Mouse (Mus musculus) cerebellum, adult 2 months (tissue): ENCODE results near the gene Rgs10. TPM values are rescaled to one million over a fixed set of nuclear protein-coding genes. Genes with fewer than 3 reads are reported as not detected.

Experiments
- DNase-seq, 2 experiments: peaks; one replicate each; pipeline ENCODE4 v3.0.0; 2021
- H3K27ac ChIP-seq: fragments of 200-500 bp; 2 replicates; pipeline ENCODE4 v1.5.1; 2012; ENCODE audit warnings: low read length, control low read depth, inconsistent platforms; ENCODE audit not compliant: insufficient read depth
- H3K27me3 ChIP-seq: fragments of 200-500 bp; 2 replicates; pipeline ENCODE4 v1.6.1; 2012; ENCODE audit warnings: inconsistent platforms, mild to moderate bottlenecking, low read length, moderate library complexity; ENCODE audit not compliant: control insufficient read depth, insufficient read depth
- H3K4me1 ChIP-seq: fragments of 200-500 bp; 2 replicates; pipeline ENCODE4 v1.6.1; 2011; ENCODE audit warnings: low read length; ENCODE audit not compliant: control insufficient read depth, insufficient read depth
- H3K4me3 ChIP-seq: fragments of 200-500 bp; replicated peaks from 2 replicates; pipeline ENCODE3; 2011; ENCODE audit warnings: mild to moderate bottlenecking, low read depth, low read length, control low read depth; ENCODE audit not compliant: insufficient read depth
- CTCF ChIP-seq: fragments of 200-500 bp; IDR thresholded peaks from 2 replicates; pipeline ENCODE4 v1.5.1; 2011; ENCODE audit warnings: low read depth, mild to moderate bottlenecking, control low read depth, low read length, moderate library complexity, borderline replicate concordance; ENCODE audit not compliant: insufficient read depth
- POLR2A ChIP-seq: fragments of 200-500 bp; IDR thresholded peaks from 2 replicates; pipeline ENCODE4 v1.6.1; 2011; ENCODE audit warnings: low read length, control low read depth, borderline replicate concordance; ENCODE audit not compliant: insufficient read depth
- WGBS: fragments of 180-500 bp; shearing (Covaris S2); methylation state at CpG from one replicate; pipeline ENCODE4 v1.1.7; 2018; 5-methylcytosine and 5-hydroxymethylcytosine counted together
- polyA plus RNA-seq: library from polyadenylated mRNA; depleted of rRNA; stranded (reverse); fragments of >200 nt; gene quantifications from 2 replicates; pipeline ENCODE4 v1.2.3, GENCODE M21; 2012

The Rgs10 gene
- polyA plus RNA-seq, 1 experiment, result 73.0 TPM

- DNase-seq, result no peak
- Histone ChIP-seq H3K4me1 (no peaks in the 10 kb centered on the region), H3K27ac (no peak overlapping the region), H3K4me3 (no peak overlapping the region), H3K27me3 (no peaks in the 10 kb centered on the region)
- WGBS, result 85% methylated on average over 11 of the region's 11 CpGs
- no peak for TF ChIP-seq CTCF
- TF ChIP-seq POLR2A, result no peak
Observed at GRCm38 (mm10) chr7:128376206-128376701, 42.3 kb downstream of the Rgs10 start.

- H3K4me3 ChIP-seq, result no peak overlapping the region
- WGBS, result 93% methylated on average over 11 of the region's 11 CpGs
- no peak for DNase-seq
- no peaks in the 10 kb centered on the region for H3K4me1 ChIP-seq
- no peak overlapping the region for H3K27ac ChIP-seq
- no peaks in the 10 kb centered on the region for H3K27me3 ChIP-seq
- TF ChIP-seq CTCF (no peak), POLR2A (no peak)
Observed at GRCm38 (mm10) chr7:128374156-128374555, 44.4 kb downstream of the Rgs10 start.

- no peak overlapping the region for H3K27ac ChIP-seq
- TF ChIP-seq CTCF (no peak), POLR2A (no peak)
- H3K27me3 ChIP-seq, result no peaks in the 10 kb centered on the region
- H3K4me3 ChIP-seq, result no peak overlapping the region
- no peaks in the 10 kb centered on the region for H3K4me1 ChIP-seq
- DNase-seq, result no peak
- WGBS, result 85% methylated on average over 8 of the region's 8 CpGs
Observed at GRCm38 (mm10) chr7:128373751-128374150, 44.8 kb downstream of the Rgs10 start.

- TF ChIP-seq POLR2A, result no peak
- peak; percentile 32; the same call in 1 of the 2 replicates for TF ChIP-seq CTCF
- Histone ChIP-seq H3K27ac (no peak overlapping the region), H3K4me3 (no peak overlapping the region), H3K4me1 (no peaks in the 10 kb centered on the region), H3K27me3 (no peaks in the 10 kb centered on the region)
- 57% methylated on average over 3 of the region's 3 CpGs for WGBS
- DNase-seq, result no peak
Observed at GRCm38 (mm10) chr7:128372331-128372730, 46.2 kb downstream of the Rgs10 start.

GRCm38 (mm10) chr7:128369366-128369765 lies 49.2 kb downstream of the Rgs10 start:
- Histone ChIP-seq H3K4me3 (no peak overlapping the region), H3K4me1 (no peaks in the 10 kb centered on the region), H3K27ac (no peak overlapping the region), H3K27me3 (no peaks in the 10 kb centered on the region)
- 83% methylated on average over 12 of the region's 12 CpGs for WGBS
- TF ChIP-seq CTCF (no peak), POLR2A (no peak)
- DNase-seq, result no peak

GRCm38 (mm10) chr7:128368828-128369227 lies 49.7 kb downstream of the Rgs10 start:
- DNase-seq, result no peak
- no peak overlapping the region for H3K4me3 ChIP-seq
- no peaks in the 10 kb centered on the region for H3K27me3 ChIP-seq
- no peak overlapping the region for H3K27ac ChIP-seq
- no peaks in the 10 kb centered on the region for H3K4me1 ChIP-seq
- WGBS, result 86% methylated on average over 6 of the region's 6 CpGs
- TF ChIP-seq CTCF (no peak), POLR2A (no peak)

- no peak for TF ChIP-seq CTCF
- TF ChIP-seq POLR2A, result no peak
- no peak overlapping the region for H3K4me3 ChIP-seq
- H3K27ac ChIP-seq, result no peak overlapping the region
- DNase-seq, result no peak
- WGBS, result 42% methylated on average over 11 of the region's 11 CpGs
- no peaks in the 10 kb centered on the region for H3K27me3 ChIP-seq
- H3K4me1 ChIP-seq, result no peaks in the 10 kb centered on the region
Observed at GRCm38 (mm10) chr7:128366654-128367053, 51.9 kb downstream of the Rgs10 start.

GRCm38 (mm10) chr7:128365096-128365715 lies 53.4 kb downstream of the Rgs10 start:
- H3K27ac ChIP-seq, result no peak overlapping the region
- 58% methylated on average over 4 of the region's 4 CpGs for WGBS
- DNase-seq, result no peak
- no peaks in the 10 kb centered on the region for H3K4me1 ChIP-seq
- TF ChIP-seq POLR2A (no peak), CTCF (no peak)
- no peak overlapping the region for H3K4me3 ChIP-seq
- no peaks in the 10 kb centered on the region for H3K27me3 ChIP-seq
